Mouse (Mus musculus) large intestine, adult 2 months (tissue): ENCODE results near the gene Fnbp1. TPM values are rescaled to one million over a fixed set of nuclear protein-coding genes. Genes with fewer than 3 reads are reported as not detected.
A peak's percentile ranks its signal among the peaks of the same experiment; 100 is the strongest.

Source experiments
- DNase-seq: peaks from one replicate; pipeline ENCODE4 v3.0.0-alpha.2; 2012; ENCODE audit warnings: low read depth, low spot score
- WGBS: fragments of 180-500 bp; shearing (Covaris S2); methylation state at CpG from one replicate; pipeline ENCODE4 v1.1.7; 2018; 5-methylcytosine and 5-hydroxymethylcytosine counted together
- polyA plus RNA-seq: library from polyadenylated mRNA; depleted of rRNA; stranded (reverse); fragments of >200 nt; gene quantifications from 2 replicates; pipeline ENCODE4 v1.2.3, GENCODE M21; 2012

The Fnbp1 gene
- polyA plus RNA-seq, 1 experiment: 24.3 TPM

DNA sequence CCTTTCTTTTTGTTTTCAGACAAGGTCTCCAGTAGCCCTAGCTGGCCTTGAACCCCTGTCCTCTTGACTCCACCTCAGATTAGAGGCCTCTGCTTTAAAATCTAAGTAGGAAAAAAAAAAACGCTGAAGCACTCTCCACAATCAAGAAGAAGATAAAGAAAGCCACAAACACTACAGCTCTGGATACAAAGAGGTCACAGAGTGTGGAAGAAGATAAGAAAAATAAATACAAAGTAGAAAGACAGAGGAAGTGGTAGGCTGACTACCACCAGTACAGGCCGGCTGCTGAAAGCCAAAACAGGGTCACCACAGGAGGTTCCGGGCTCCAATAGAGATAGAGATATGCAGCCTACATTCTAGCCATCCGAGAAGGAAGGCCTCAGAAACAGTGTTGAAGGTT lies 60.5 kb downstream of the Fnbp1 start:
- WGBS: 56% methylated on average over 4 of the region's 4 CpGs

DNA sequence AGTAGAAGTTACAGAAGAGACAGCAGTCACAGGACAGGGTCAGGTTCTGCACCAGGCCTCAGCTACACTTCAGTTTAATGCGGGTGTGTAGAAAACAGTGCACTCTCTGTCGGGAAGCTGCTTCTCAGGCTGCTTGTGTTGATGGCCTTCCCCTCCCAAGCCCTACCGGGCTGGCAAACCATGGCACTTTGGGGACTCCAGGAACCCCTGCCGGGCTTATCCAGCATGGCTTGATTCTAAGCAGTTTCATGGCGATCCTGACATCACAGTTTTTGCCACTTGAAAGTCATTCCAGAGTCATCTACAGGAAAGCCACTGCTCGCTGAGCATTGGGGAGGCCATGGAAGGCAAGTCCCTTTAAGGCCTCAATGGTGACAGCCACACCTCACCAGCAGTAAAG lies 62.7 kb downstream of the Fnbp1 start:
- 93% methylated on average over 6 of the region's 6 CpGs for WGBS
- no peak for DNase-seq

More for the DNA sequence above, 60.5 kb downstream of the Fnbp1 start:
- no peak for DNase-seq

DNA sequence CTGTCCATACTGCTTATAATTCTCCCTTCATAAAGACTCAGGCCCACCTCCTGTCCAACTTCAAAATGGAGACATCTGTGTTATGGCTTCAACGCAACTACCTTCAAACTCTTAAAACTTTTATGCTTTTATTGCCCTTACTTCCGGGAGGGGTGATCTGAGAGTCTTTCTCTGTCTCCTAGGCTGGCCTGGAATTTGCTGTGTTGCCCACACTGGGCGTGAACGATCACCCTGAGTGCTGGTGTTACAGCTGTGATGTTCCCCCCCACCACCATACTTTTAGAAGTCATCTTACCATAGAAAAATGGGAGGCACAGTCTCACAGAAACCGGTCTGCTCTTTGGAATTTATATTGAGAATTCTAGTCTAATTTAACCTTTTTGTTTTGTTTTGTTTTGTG lies 64.2 kb downstream of the Fnbp1 start:
- DNase-seq: peak; percentile 11
- WGBS: 34% methylated on average over 5 of the region's 5 CpGs

DNA sequence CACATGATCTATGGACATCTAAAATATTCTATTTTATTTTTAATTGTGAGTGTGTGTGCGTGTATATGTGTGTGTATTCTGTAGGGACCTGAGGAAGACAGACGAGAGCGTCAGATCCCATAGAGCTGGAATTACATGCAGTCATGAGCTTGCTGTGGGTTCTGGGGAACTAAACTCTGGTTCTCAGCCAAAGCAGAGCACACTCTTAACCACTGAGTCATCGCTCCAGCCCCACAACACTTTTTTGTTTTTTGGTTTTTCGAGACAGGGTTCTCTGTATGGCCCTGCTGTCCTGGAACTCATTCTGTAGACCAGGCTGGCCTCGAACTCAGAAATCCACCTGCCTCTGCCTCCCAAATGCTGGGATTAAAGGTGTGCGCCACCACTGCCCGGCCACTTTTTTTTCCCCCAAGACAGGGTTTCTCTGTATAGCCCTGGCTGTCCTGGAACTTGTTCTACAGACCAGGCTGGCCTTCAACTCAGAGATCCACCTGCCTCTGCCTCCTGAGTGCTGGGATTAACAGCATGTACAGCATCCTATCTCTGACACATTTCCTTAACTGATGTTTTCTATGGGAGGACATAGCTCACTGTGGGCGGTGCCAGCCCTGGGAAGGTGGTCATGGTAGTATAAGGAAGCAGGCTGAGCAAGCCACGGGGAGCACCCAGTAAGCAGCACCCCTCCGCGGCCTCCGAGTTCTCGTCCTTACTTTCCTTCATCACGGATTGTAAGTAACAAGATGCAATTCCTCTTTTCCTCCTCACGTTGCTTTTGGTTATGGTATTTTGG lies 65.3 kb downstream of the Fnbp1 start:
- no peak for DNase-seq
- WGBS: 85% methylated on average over 16 of the region's 16 CpGs

DNA sequence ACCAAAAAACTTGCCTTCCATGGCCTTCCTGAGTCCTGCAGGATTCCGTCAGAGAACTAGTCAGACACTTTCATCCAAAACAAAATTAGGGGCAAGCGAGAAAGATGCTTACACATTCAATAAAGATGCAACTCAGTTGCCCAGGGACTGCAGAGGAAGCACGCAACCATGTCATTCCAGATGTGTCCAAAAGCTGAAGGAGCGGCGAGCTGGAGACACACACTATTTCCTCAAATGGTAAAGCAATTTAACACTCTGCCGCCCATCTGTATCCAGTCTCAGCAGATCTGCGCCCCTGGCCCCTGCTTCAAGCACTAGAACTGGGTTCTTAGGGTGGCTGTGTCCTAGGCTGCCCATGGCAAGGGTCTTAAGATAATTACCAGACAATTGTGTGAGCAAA lies 66.0 kb downstream of the Fnbp1 start:
- 87% methylated on average over 7 of the region's 7 CpGs for WGBS
- no peak for DNase-seq

DNA sequence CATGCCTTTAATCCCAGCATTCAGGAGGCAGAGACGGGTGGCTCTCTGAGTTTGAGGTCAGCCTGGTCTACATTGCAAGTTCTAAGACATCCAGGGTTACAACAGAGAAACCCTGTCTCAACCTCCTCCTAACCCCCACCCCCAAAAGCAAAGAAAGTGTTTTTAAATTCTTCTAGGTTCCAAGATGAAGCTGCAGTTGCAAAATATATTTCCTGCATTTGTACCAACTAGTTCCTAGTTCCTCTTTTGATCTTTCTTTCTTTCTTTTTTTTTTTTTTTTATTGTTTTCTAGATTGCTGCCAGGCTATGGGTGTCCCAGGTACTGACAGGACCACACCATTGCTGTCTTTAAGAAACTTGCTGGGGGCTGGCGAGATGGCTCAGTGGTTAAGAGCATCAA lies 66.6 kb downstream of the Fnbp1 start:
- no peak for DNase-seq
- WGBS: 85% methylated on average over 2 of the region's 2 CpGs

DNA sequence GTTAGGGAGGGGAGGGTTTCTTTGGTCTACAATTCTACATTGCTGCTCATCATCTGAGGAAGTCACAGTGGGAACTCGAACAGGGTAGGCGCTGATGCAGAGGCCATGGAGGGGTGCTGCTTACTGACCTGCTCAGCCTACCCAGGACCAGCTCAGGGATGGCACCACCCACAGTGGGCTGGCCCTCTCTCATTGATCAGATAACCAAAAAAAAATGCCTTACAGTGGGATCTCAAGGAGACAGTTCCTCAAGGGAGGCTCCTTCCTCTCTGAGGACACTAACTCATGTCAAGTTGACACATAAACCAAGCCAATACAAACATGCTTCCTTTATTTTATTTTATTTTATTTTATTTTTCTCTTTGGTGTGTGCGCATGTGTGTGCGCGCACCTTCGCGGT lies 72.3 kb downstream of the Fnbp1 start:
- DNase-seq: no peak
- 95% methylated on average over 7 of the region's 7 CpGs for WGBS

DNA sequence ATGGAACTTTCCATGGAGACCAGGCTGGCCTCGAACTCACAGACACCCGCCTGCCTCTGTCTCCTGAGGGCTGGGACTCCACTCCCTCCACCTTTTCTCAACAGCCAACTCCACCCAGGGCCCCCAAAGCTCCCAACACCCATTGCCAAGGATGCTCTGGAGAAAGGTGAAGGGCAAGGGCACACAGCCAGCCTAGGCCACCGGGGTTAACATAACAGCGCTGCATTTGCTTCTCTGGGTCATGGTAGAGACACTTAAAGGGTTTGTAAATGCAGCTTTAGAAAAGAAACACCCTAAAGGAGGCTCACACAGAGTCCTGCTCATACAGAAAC lies 72.7 kb downstream of the Fnbp1 start:
- DNase-seq: no peak
- WGBS: 84% methylated on average over 4 of the region's 4 CpGs

DNA sequence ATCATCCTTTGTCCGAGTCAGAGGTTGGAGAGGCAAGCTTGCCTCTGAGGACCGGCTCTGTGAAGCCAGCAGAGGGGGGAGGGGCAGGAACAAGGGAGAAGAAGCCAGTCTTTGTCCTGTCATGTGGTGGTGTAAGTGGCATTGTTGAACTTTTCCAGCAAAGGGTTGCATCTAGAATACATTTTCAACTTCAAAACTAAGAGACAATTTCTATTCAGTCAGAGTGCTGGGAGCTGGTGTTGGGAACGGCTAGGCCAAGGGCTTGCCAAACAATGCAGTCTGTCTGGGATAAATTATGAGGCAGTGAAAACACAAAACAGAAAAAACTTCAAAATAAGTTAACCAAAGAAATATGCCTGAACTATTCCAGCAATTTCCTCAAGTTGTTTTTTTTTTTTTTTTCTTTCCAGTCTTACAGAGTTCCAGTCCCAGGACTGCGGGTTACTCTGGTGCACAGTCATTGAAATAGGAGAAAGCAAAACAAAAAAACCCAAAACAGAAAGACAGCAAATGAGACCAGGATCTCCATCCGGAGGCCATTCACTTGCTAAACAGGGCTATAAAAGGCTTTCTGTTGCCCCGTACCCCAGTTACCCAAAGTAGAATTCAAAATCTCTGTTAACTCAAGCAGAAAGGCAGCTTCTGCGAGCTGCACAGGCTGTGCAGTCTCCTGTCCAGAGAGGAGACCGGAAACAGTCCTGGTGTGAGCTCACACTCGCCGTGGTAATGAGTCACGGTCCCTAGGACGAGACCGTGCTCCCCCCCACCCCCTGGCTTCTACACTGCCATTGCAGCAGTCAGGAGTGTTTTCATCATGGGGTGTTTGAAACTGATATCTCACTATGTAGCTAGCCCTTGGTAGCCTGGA lies 73.3 kb downstream of the Fnbp1 start:
- 61% methylated on average over 13 of the region's 13 CpGs for WGBS
- no peak for DNase-seq

DNA sequence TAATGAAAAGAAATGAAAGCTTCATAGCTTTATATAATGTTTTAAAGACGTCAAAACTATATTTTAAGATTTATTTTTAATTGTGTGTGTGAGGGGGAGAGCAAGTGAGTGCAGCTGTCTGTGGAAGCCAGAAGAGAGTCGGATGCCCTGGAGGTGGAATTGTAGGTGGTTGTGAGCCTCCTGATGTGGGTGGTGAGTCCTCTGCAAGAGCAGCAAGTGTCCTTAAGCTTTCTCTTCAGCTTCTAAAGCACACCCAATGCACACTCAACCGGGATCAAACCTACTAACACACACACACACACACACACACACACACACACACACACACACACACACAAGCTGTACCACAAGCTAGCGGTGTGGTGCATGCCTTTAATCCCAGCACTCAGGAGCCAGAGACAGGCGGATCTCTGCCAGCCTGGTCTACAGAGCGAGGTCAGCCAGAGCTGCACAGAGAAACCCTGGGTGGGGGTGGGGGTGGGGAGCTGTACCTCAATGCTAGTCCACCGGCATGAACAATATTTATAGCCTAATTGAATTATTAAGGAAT lies 74.0 kb downstream of the Fnbp1 start:
- DNase-seq: no peak
- WGBS: 76% methylated on average over 7 of the region's 7 CpGs

DNA sequence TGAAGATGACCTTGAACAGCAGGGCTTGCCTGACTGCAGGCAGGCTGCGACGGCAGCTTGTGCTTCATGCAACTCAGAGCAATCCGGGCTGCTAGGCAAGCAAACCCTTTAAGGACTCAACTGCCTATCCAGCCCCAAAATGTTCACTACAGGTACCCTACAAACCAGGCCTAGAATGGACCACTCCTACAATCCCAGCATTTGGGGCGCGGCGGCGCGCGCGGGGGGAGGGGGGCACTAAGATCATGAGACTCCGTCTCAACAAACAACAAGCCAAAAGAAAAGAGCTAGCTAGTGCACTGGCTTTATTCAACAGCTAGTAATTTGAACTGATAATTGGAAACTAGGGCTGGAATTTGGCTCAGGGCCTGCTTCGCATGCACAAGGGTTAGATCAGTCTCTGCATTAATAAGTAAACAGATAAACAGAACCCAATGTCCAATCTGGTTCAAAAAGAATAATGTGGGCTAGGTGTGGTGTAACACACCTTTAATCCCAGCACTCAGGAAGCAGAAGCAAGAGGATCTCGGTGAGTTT lies 74.7 kb downstream of the Fnbp1 start:
- DNase-seq: no peak
- WGBS: 90% methylated on average over 13 of the region's 13 CpGs

DNA sequence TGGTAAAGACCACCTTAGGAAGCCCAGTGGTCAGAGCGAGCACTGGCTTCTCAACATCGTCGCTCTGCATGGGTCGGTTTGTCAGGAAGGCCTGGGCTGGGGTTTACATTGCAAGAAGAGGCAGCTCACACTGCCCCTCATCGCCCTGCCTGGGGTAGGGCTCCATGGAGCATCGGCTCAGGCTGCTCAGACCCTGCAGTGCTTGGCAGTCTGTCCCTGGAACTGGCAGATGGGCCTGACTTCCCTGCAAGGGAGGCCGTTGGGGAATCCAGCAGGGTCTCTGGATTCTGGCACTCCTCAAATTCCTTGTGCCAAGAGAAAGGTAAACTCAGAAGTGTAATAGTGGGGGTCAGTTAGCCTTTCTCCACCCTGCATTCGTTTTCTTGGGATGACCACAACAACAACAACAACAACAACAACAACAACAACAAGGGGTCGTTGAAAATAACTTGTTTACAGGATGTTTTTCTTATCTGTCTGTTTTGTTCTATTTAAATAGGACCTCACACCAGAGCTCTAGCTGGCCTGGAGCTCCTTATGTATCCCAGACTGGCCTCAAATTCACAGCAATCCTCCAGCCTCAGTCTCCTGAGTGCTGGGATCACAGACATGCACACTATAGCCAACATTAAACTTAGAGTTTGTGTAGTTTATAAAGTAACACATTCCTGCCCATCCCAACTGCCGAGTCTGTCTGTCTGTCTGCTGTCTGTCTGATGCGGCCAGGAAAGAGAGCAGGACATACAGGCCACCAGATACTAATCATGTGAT lies 75.6 kb downstream of the Fnbp1 start:
- no peak for DNase-seq
- WGBS: 87% methylated on average over 11 of the region's 11 CpGs

DNA sequence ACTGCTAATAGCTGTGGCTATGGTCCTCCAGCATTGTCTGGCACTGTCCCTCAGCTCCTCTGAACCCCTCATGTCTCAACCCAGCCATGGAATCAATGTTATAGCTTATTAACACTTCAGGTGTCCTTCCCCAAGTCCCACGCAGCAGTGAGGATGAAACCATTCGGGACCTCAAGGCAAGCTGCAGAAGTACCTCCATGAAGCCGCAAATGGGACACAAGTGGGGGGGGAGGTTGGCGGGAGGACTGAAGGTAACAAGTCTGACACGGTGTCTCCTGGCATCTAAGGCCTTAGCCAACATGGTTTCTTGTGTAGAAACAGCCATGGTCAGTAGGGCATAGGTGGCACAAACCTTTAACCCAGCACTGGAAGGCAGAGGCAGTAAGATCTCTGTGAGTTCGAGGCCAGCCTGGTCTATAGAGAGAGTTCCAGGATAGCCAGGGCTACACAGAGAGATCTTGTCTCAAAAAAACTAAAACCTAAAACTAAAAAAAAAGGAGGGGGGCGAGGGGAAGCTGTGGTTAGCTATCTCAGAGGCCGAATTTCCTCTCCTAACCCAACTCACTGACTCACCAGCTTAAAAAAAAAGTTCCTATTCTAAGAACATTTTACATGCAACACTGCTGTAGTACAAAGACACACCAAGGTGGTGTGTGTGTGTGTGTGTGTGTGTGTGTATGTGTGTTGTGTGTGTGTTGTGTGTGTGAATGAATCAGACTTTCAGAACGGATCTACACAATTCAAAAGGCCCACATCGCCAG lies 79.8 kb downstream of the Fnbp1 start:
- WGBS: 88% methylated on average over 10 of the region's 10 CpGs
- DNase-seq: no peak

DNA sequence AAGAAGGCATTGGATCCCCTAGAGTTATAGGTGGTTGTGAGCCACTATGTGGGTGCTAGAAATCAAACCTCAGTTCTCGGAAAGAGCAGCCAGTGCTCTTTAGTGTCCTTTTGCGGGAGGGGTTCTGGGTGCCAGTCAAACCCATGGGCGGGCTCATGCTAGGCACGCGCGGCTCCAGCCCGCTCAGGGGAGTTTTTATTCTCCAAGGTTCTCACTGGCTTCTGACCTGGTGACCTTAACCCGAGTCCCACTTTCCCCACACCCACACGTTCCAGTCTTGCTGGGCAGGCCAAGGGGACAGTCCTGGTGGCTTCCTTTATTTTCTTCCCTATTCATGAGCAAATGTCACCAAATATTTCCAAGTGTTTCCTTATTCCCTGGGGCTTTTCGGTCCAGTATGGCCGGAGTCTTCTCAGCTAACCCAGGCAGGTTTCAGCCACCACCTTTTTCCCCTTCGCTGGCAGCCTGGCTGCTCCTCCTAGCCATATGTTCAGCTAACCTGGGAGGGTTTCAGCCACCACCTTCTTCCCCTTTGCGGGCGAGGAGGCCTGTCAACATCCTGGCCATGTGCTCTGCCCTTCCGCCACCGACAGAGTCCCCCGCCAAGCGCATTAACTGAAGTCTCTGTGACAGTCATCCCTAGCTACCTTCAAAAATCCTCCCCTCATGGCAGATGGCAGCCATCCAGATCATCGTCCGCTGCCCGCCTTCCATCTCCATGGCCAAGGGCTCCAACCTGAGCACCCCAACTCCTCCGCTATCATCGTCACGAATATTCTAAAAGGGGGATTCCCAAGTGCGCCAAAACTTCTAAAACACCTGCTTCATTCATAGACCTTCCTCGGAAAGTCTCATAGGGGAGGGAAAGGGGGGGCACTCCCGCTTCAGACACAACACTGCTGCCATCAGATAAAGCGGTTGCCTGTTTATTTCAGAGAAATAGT lies 80.7 kb downstream of the Fnbp1 start:
- DNase-seq: no peak
- 81% methylated on average over 28 of the region's 28 CpGs for WGBS

DNA sequence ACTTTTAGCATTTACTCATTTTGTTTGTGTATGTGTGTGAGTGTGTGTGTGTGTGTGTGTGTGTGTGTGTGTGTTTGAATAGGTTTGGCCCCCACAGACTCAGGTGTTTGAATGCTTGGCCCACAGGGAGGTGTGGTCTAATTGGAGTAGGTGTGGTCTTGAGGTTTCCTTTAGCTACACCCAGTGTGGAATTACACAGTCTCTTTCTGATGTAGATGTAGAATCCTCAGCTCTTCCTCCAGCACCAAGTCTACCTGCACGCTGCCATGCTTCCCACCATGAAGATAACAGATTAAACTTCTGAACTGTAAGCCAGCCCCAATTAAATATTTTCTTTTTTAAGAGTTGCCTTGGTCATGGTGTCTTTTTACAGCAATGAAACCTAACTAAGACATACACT lies 81.5 kb downstream of the Fnbp1 start:
- WGBS: 86% methylated on average over 1 of the region's 1 CpGs
- DNase-seq: no peak

DNA sequence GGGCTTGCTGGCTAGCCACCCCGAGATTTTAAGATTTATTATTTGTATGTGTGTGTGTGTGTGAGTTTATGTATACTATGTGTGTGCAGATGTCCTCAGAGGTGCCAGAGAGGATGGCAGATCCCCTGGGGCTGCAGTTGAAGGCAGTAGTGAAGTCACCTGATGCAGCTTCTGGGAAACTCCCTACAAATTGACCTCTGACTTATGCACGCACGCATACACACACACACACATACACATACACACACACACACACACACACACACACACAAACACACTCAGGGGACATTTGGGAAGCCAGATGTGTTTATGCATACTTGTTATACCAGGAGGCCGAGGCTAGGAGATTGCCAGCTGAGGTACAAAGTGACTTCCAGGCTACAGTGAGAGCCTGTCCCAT lies 83.4 kb downstream of the Fnbp1 start:
- WGBS: 84% methylated on average over 4 of the region's 4 CpGs
- no peak for DNase-seq

DNA sequence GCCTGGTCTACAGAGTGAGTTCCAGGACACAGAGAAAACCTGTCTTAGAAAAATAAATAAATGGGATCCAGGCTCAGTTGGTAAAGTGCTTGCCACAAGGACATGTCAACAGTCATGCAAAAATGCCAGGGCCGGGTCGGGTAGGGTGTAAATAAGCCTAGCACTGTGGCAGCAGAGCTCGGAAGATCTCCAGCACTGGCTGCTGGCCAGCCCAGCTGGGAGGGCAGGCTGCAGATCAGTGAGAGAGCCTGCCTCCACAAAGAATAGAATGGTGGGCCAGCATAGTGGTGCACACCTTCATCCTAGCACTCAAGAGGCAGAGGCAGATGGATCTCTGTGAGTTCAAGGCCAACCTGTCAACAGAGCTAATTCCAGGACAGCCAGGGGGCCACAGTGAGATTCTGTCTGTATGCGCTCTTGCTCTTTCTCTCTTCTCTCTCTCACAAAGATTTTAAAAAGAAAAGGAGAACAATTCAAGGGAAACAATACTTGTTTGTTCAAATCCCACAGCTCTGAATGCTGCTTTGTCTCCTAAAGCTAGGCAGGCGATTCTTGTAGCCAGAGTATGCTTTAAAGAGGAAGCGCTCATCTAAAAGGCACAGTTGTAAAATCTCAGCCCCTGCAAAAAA lies 84.1 kb downstream of the Fnbp1 start:
- no peak for DNase-seq
- 70% methylated on average over 6 of the region's 6 CpGs for WGBS

DNA sequence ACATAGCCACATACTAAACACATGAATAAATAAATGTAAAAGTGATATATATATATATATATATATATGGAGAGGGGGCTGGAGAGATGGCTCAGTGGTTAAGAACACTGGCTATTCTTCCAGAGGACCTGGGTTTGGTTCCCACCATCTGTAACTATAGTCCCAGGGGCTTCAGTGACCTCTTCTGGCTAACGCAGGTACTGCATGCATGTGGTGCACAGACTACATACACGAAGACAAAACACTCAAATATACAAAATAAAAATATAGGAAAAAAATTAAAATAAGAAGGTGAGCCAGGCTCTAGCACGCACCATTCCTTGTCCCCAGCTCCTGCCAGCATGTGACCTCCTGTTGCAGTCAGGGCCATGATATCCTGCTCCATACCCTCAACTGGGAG lies 85.7 kb downstream of the Fnbp1 start:
- no peak for DNase-seq

More for the DNA sequence above, 85.7 kb downstream of the Fnbp1 start:
- 96% methylated on average over 3 of the region's 3 CpGs for WGBS
